Mouse (Mus musculus) liver, embryonic 16.5 days (tissue): ENCODE data around the gene Cep83. TPM values are rescaled to one million over a fixed set of nuclear protein-coding genes. Genes with fewer than 3 reads are reported as not detected.

ENCODE experiments used
- ATAC-seq: fragments of 200-750 bp; cut with Nextera tagmentation; 2 replicates; pipeline ENCODE4 v1.8.0; 2017; ENCODE audit warnings: low read depth, mild to moderate bottlenecking, moderate number of reproducible peaks, moderate library complexity
- H3K27ac ChIP-seq: fragments of 300-500 bp; sonication (generic); 2 replicates; pipeline ENCODE4 v1.5.1; 2014; ENCODE audit warnings: mild to moderate bottlenecking, low read length
- H3K27me3 ChIP-seq: fragments of 300-500 bp; sonication (generic); 2 replicates; pipeline ENCODE4 v1.6.1; 2014; ENCODE audit warnings: low read depth, low read length, mixed read lengths; ENCODE audit not compliant: control insufficient read depth, insufficient read depth
- H3K36me3 ChIP-seq: fragments of 300-500 bp; sonication (generic); 2 replicates; pipeline ENCODE4 v1.6.1; 2014; ENCODE audit warnings: mild to moderate bottlenecking; ENCODE audit not compliant: control insufficient read depth, insufficient read depth
- H3K4me1 ChIP-seq: fragments of 300-500 bp; sonication (generic); 2 replicates; pipeline ENCODE4 v1.6.1; 2014; ENCODE audit warnings: low read depth, low read length, mixed read lengths; ENCODE audit not compliant: control insufficient read depth
- H3K4me2 ChIP-seq: fragments of 300-500 bp; sonication (generic); 2 replicates; pipeline ENCODE4 v1.6.1; 2014; ENCODE audit warnings: low read depth, low read length, mixed read lengths
- H3K4me3 ChIP-seq: fragments of 300-500 bp; sonication (generic); 2 replicates; pipeline ENCODE4 v1.5.1; 2014; ENCODE audit warnings: low read depth, mild to moderate bottlenecking, low read length
- H3K9ac ChIP-seq: fragments of 300-500 bp; sonication (generic); 2 replicates; pipeline ENCODE4 v1.6.1; 2014; ENCODE audit warnings: low read depth, low read length
- H3K9me3 ChIP-seq: fragments of 300-500 bp; sonication (generic); replicated peaks from 2 replicates; pipeline ENCODE4 v1.6.1; 2016; ENCODE audit warnings: low read length; ENCODE audit not compliant: control insufficient read depth
- WGBS: fragments of 180-500 bp; shearing (Covaris S2); extraction: QIAGEN DNeasy Blood & Tissue Kit; methylation state at CpG from one replicate; pipeline ENCODE4 v1.1.7; 2014; ENCODE audit not compliant: insufficient replicate concordance; 5-methylcytosine and 5-hydroxymethylcytosine counted together
- polyA plus RNA-seq: library from polyadenylated mRNA; unstranded; fragments of >200 nt; fragmentation: Nextera tagmentation; extraction: Ambion mirVana; gene quantifications from 2 replicates; pipeline ENCODE4 v1.2.1, GENCODE M21; 2015

Gene Cep83
- polyA plus RNA-seq, 1 experiment from 2014 or later = 5.4 TPM

DNA sequence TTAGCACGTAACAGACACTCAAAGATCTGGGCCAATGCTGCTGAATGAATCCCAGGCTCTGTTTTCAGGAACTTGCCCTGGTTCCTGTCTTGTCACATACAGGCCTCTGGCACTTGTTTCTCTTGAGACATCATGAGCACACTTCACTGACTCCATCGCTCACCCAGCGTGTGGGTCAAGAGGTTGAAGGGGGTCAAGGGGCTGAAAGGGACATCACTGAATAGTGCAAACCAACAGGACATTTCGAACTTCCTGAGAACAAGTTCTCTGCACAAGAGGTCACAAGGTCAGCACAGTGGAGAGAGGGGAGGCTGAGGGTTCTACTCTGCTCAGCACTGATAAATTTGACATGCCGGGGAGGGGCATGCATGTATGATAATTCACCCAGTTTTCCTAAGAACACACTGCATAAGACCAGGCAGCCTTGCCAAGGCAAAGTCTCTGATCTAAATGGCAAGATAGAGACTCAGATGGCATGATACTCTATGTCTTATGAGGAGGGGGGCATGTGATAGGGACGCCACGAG, 121.6 kb downstream of the Cep83 start:
- no peaks in the 10 kb centered on the region for H3K9me3 ChIP-seq
- H3K4me2 ChIP-seq = no peak overlapping the region
- no peaks in the 10 kb centered on the region for H3K36me3 ChIP-seq
- no peaks in the 10 kb centered on the region for H3K27me3 ChIP-seq
- 49% methylated on average over 7 of the region's 7 CpGs for WGBS
- no peaks in the 10 kb centered on the region; the same call in 1 of the 2 replicates for H3K4me1 ChIP-seq
- H3K4me3 ChIP-seq = no peak overlapping the region
- no peak overlapping the region for H3K9ac ChIP-seq
- no peak overlapping the region for H3K27ac ChIP-seq
- peak; percentile 45 for ATAC-seq

DNA sequence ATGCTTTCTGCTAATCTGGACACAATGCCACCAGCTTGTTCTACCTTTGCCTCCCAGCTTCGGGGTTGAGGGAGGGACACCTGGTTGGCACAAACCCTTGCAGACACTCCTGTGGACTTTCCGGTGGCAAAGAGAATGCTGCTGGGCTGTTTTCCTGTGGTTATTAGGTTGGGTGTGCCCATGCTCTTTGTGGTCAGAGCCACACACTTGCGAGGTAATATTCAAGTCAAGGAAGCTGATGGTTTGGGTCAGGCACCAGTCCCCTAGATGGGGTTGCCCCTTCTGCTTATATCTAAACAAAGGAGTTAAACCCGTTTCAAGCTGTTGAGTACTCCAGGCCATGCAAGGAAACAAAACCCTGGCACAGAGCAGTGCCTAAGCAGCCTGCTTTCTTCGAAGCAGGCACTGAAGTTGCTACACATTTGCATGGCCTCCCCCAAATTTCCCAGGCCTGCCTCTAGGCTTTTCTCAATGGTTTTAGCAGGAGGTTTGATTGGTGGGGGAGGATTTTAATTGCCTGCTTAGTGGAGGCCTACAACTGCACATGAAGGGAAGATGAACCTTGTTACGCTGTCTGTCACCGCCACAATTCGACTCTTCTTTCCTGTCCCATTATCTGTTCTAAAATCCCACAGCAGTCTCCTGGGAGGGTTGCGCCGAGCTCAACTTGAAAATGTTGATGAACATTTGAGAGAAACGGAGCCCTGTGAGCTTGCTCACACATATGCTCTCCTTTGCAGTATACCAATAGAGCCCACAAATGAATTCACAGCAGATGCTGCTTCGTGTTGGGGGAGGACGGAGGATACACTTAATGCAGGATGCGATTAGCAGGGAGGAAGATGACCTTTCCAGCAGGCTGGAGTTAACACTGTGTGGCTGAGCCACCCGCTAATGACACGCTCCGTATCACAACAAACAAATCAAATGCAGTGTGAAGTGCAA, 123.7 kb downstream of the Cep83 start:
- H3K27me3 ChIP-seq = no peaks in the 10 kb centered on the region
- 56% methylated on average over 17 of the region's 17 CpGs for WGBS
- no peak for ATAC-seq
- H3K4me2 ChIP-seq = no peak overlapping the region
- no peaks in the 10 kb centered on the region for H3K9me3 ChIP-seq
- no peaks in the 10 kb centered on the region; the same call in 1 of the 2 replicates for H3K4me1 ChIP-seq
- no peaks in the 10 kb centered on the region for H3K36me3 ChIP-seq
- H3K27ac ChIP-seq = no peak overlapping the region
- no peak overlapping the region for H3K9ac ChIP-seq
- no peak overlapping the region for H3K4me3 ChIP-seq

GRCm38 (mm10) chr10:94818127-94818526, 129.7 kb downstream of the Cep83 start:
- no peak for ATAC-seq
- no peaks in the 10 kb centered on the region for H3K4me1 ChIP-seq
- H3K27me3 ChIP-seq = no peaks in the 10 kb centered on the region
- H3K4me2 ChIP-seq = no peak overlapping the region
- H3K9ac ChIP-seq = no peak overlapping the region
- H3K36me3 ChIP-seq = no peaks in the 10 kb centered on the region
- no peak overlapping the region for H3K27ac ChIP-seq
- H3K9me3 ChIP-seq = no peaks in the 10 kb centered on the region
- no peak overlapping the region for H3K4me3 ChIP-seq
- WGBS = 60% methylated on average over 3 of the region's 3 CpGs

- no peak overlapping the region for H3K27ac ChIP-seq
- H3K9me3 ChIP-seq = no peaks in the 10 kb centered on the region
- no peaks in the 10 kb centered on the region for H3K4me1 ChIP-seq
- no peak overlapping the region for H3K4me2 ChIP-seq
- H3K27me3 ChIP-seq = no peaks in the 10 kb centered on the region
- ATAC-seq = no peak
- H3K36me3 ChIP-seq = no peaks in the 10 kb centered on the region
- WGBS = 82% methylated on average over 17 of the region's 17 CpGs
- H3K4me3 ChIP-seq = no peak overlapping the region
- H3K9ac ChIP-seq = no peak overlapping the region
These were observed 130.6 kb downstream of the Cep83 start for GRCm38 (mm10) chr10:94818781-94819665.

DNA sequence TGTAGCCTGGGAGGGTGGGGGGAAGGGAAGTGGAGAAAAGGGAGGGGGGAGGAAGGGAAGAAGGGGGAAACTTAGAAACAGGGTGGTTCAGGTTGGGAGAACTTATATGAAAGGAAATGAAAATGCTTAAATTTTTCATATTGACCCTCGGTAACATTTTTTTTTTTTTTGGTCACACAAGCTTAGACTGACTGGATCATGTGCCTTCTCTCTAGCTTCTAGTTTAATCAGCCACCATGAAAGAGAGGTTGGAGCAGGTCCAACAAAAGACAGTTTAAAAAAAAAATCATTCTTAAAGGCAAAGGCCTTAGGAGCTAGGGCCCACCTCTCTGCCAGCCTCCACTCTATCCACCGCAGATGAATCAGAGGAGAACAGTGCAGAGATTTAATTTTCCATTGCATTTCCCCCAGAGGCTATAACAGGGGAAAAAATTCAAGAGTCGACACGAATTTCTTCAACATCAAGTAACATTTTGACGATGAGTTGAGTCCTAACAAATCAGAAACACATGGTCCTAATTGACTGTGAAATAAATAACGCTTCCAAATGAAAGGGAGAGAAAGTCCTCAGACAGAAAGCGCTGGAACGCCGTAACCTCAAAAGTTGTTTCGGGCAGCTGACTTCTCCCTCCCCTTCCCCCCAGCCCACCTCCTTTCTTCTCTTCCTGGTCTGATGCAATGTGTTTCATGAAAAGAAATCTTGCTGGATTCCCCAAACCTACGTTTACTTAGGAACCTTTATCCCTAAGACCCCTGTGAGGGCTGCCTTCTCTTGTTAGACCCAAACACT, 135.7 kb downstream of the Cep83 start:
- H3K4me1 ChIP-seq = no peaks in the 10 kb centered on the region; the same call in 1 of the 2 replicates
- H3K27ac ChIP-seq = no peak overlapping the region
- H3K36me3 ChIP-seq = no peaks in the 10 kb centered on the region
- no peaks in the 10 kb centered on the region for H3K9me3 ChIP-seq
- ATAC-seq = no peak
- no peak overlapping the region for H3K4me3 ChIP-seq
- H3K9ac ChIP-seq = no peak overlapping the region
- no peaks in the 10 kb centered on the region for H3K27me3 ChIP-seq
- WGBS = 74% methylated on average over 11 of the region's 11 CpGs
- H3K4me2 ChIP-seq = no peak overlapping the region

- WGBS = 85% methylated on average over 2 of the region's 2 CpGs
- no peaks in the 10 kb centered on the region for H3K36me3 ChIP-seq
- H3K4me3 ChIP-seq = no peak overlapping the region
- H3K27me3 ChIP-seq = no peaks in the 10 kb centered on the region
- H3K4me1 ChIP-seq = no peaks in the 10 kb centered on the region; the same call in 1 of the 2 replicates
- H3K4me2 ChIP-seq = no peak overlapping the region
- no peak overlapping the region for H3K27ac ChIP-seq
- no peak overlapping the region for H3K9ac ChIP-seq
- no peaks in the 10 kb centered on the region for H3K9me3 ChIP-seq
- ATAC-seq = peak; percentile 25; the same call in 1 of the 2 replicates
These were observed 137.5 kb downstream of the Cep83 start for GRCm38 (mm10) chr10:94825951-94826350.

GRCm38 (mm10) chr10:94826436-94826835, 138.0 kb downstream of the Cep83 start:
- H3K4me1 ChIP-seq = no peaks in the 10 kb centered on the region; the same call in 1 of the 2 replicates
- no peak overlapping the region for H3K4me3 ChIP-seq
- no peak overlapping the region for H3K27ac ChIP-seq
- ATAC-seq = no peak
- H3K9me3 ChIP-seq = no peaks in the 10 kb centered on the region
- no peak overlapping the region for H3K4me2 ChIP-seq
- H3K9ac ChIP-seq = no peak overlapping the region
- H3K36me3 ChIP-seq = no peaks in the 10 kb centered on the region
- no peaks in the 10 kb centered on the region for H3K27me3 ChIP-seq
- WGBS = 77% methylated on average over 12 of the region's 12 CpGs

GRCm38 (mm10) chr10:94827325-94827724, 138.9 kb downstream of the Cep83 start:
- Histone ChIP-seq H3K36me3 (no peaks in the 10 kb centered on the region), H3K27ac (peak overlapping the region; percentile 16; the same call in 1 of the 2 replicates), H3K4me3 (no peak overlapping the region), H3K4me2 (no peak overlapping the region), H3K4me1 (no peaks in the 10 kb centered on the region; the same call in 1 of the 2 replicates), H3K9ac (no peak overlapping the region), H3K9me3 (no peaks in the 10 kb centered on the region), H3K27me3 (no peaks in the 10 kb centered on the region)
- ATAC-seq = no peak
- WGBS = 82% methylated on average over 10 of the region's 10 CpGs
